ENCODE assay signal across 16 mouse cellular contexts in the genomic region with DNA sequence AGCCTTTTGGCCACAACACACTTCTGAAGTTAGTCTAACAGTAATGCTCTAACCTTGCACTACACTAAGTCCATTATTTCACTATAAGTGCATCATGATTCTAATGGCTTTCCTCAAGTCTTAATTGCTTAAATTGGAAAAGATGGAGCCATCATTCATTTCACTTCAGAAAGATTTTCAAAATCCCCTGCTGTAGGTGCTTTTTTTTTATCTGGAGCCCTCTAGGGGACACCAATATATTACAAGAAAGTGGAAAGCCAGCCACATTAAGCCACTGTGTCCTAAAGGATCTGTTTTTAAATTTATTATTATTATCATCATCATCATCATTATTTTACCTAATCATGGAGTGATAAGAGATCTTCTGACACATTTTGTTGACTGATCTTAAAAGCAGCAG.
DNase-seq lines count a peak whose midpoint lies in the region; ATAC-seq and TF ChIP-seq lines count a peak whose summit lies in the region.
"Had no signal": no experiment of that assay in that cellular context is flagged by ENCODE, and none has a peak within 500 bp of the region (broad histone marks: within the 10 kb centered on the region; RNA-seq: fewer than 3 reads in every experiment).

No protein-coding gene starts in this region.

- H3K27ac ChIP-seq in intestine, postnatal 0 days (ENCODE audit: low read depth, low read length): no peak overlapping the region
- no peak overlapping the region for H3K27ac ChIP-seq in intestine, embryonic 16.5 days (ENCODE audit: low read length)
- no peak overlapping the region for H3K27ac ChIP-seq in lung, postnatal 0 days (ENCODE audit: low read length)
- H3K27ac ChIP-seq in stomach, postnatal 0 days (replicated peaks): no peak overlapping the region
- H3K27ac ChIP-seq: limb, embryonic 12.5 days; liver, embryonic 14.5 days; midbrain, embryonic 12.5 days had no signal

- no peak overlapping the region for H3K4me3 ChIP-seq in intestine, postnatal 0 days (ENCODE audit: low read depth, low read length)
- H3K4me3 ChIP-seq in intestine, embryonic 16.5 days (ENCODE audit: low read length): no peak overlapping the region
- no peak overlapping the region for H3K4me3 ChIP-seq in lung, postnatal 0 days (ENCODE audit: low read depth, low read length)
- no peak overlapping the region for H3K4me3 ChIP-seq in stomach, postnatal 0 days (ENCODE audit: low read depth, low read length)
- H3K4me3 ChIP-seq: limb, embryonic 12.5 days; midbrain, embryonic 12.5 days had no signal

- H3K36me3 ChIP-seq in intestine, postnatal 0 days (ENCODE audit: control insufficient read depth, insufficient read depth): no peaks in the 10 kb centered on the region
- H3K36me3 ChIP-seq in intestine, embryonic 16.5 days (ENCODE audit: control insufficient read depth, insufficient read depth, low read length): no peaks in the 10 kb centered on the region
- H3K36me3 ChIP-seq in lung, postnatal 0 days (ENCODE audit: insufficient read depth, low read length): no peaks in the 10 kb centered on the region
- H3K36me3 ChIP-seq in stomach, postnatal 0 days (ENCODE audit: control insufficient read depth, insufficient read depth, low read length): no peaks in the 10 kb centered on the region
- H3K36me3 ChIP-seq: limb, embryonic 12.5 days; midbrain, embryonic 12.5 days had no signal

- no peak overlapping the region for H3K9ac ChIP-seq in intestine, postnatal 0 days (ENCODE audit: low read depth, low read length)
- H3K9ac ChIP-seq in intestine, embryonic 16.5 days (ENCODE audit: low read depth, low read length): no peak overlapping the region
- H3K9ac ChIP-seq in lung, postnatal 0 days (replicated peaks; ENCODE audit: low read depth): no peak overlapping the region
- H3K9ac ChIP-seq in stomach, postnatal 0 days (ENCODE audit: low read length): no peak overlapping the region
- H3K9ac ChIP-seq: limb, embryonic 12.5 days; liver, embryonic 14.5 days; midbrain, embryonic 12.5 days had no signal

- ATAC-seq in intestine, postnatal 0 days: no peak
- ATAC-seq in intestine, embryonic 16.5 days: no peak
- no peak for ATAC-seq in lung, postnatal 0 days
- no peak for ATAC-seq in stomach, postnatal 0 days (ENCODE audit: low FRiP score, low TSS enrichment)

- no peak overlapping the region for H3K4me2 ChIP-seq in intestine, postnatal 0 days (replicated peaks; ENCODE audit: low read depth)
- no peak overlapping the region for H3K4me2 ChIP-seq in intestine, embryonic 16.5 days (ENCODE audit: low read depth, low read length)
- H3K4me2 ChIP-seq in lung, postnatal 0 days (replicated peaks; ENCODE audit: low read depth, low read length): no peak overlapping the region
- H3K4me2 ChIP-seq in stomach, postnatal 0 days (replicated peaks; ENCODE audit: low read depth): no peak overlapping the region
- H3K4me2 ChIP-seq: limb, embryonic 12.5 days; midbrain, embryonic 12.5 days had no signal

- H3K27me3 ChIP-seq in intestine, postnatal 0 days (replicated peaks; ENCODE audit: control insufficient read depth, insufficient read depth, low read length): no peaks in the 10 kb centered on the region
- no peaks in the 10 kb centered on the region for H3K27me3 ChIP-seq in intestine, embryonic 16.5 days (replicated peaks; ENCODE audit: control insufficient read depth, insufficient read depth, low read length)
- H3K27me3 ChIP-seq in lung, postnatal 0 days (replicated peaks; ENCODE audit: insufficient read depth, low read length): no peaks in the 10 kb centered on the region
- H3K27me3 ChIP-seq in stomach, postnatal 0 days (ENCODE audit: control insufficient read depth, insufficient read depth, low read length): no peaks in the 10 kb centered on the region
- H3K27me3 ChIP-seq: limb, embryonic 12.5 days; midbrain, embryonic 12.5 days had no signal

- peak; percentile 41 for DNase-seq in embryo, embryonic 10.5 days (ENCODE audit: low spot score)
- no peak for DNase-seq in embryo, embryonic 10 days (ENCODE audit: low spot score)
- DNase-seq in lung, postnatal 0 days (ENCODE audit: low spot score): no peak
- DNase-seq in lung, postnatal 14 days: no peak
- DNase-seq in stomach, postnatal 0 days (ENCODE audit: low spot score): no peak
- no peak for DNase-seq in cerebellum, postnatal 36 days
- DNase-seq: heart, adult 18-20 months; layer of hippocampus, postnatal 36 days; lung, postnatal 36 days; right cerebral cortex, postnatal 14 days; thymus, postnatal 36 days had no signal

- no peaks in the 10 kb centered on the region for H3K9me3 ChIP-seq in intestine, postnatal 0 days (ENCODE audit: control insufficient read depth)
- no peaks in the 10 kb centered on the region for H3K9me3 ChIP-seq in intestine, embryonic 16.5 days (ENCODE audit: control insufficient read depth, low read length)
- H3K9me3 ChIP-seq in lung, postnatal 0 days (ENCODE audit: low read length): no peaks in the 10 kb centered on the region
- no peaks in the 10 kb centered on the region for H3K9me3 ChIP-seq in stomach, postnatal 0 days (ENCODE audit: control insufficient read depth, low read length)
- H3K9me3 ChIP-seq: limb, embryonic 12.5 days; midbrain, embryonic 12.5 days had no signal

- no peaks in the 10 kb centered on the region for H3K4me1 ChIP-seq in intestine, postnatal 0 days (replicated peaks; ENCODE audit: control insufficient read depth, insufficient read depth, low read length)
- no peaks in the 10 kb centered on the region for H3K4me1 ChIP-seq in intestine, embryonic 16.5 days (ENCODE audit: control insufficient read depth, insufficient read depth, low read length)
- H3K4me1 ChIP-seq in lung, postnatal 0 days (ENCODE audit: insufficient read depth, low read depth, low read length): no peaks in the 10 kb centered on the region
- H3K4me1 ChIP-seq in stomach, postnatal 0 days (replicated peaks; ENCODE audit: control insufficient read depth, insufficient read depth): no peaks in the 10 kb centered on the region
- H3K4me1 ChIP-seq: limb, embryonic 12.5 days; midbrain, embryonic 12.5 days had no signal

- no peak for TF ChIP-seq EP300 in lung, postnatal 0 days (IDR thresholded peaks at IDR 0.05)
- TF ChIP-seq EP300 in stomach, postnatal 0 days (optimal IDR thresholded peaks at IDR 0.05): no peak

- 0 out of 2 replicates have a peak, but pooled peaks have one; percentile 22 for TF ChIP-seq CTCF in intestine, postnatal 0 days (IDR thresholded peaks at IDR 0.05; ENCODE audit: low read depth)
- peak; percentile 35 for TF ChIP-seq CTCF in lung, postnatal 0 days (IDR thresholded peaks at IDR 0.05)
- TF ChIP-seq CTCF in stomach, postnatal 0 days (IDR thresholded peaks at IDR 0.05; ENCODE audit: low read depth): peak; percentile 46
